Mouse (Mus musculus): ENCODE measurements around the gene Mas1. TPM values are rescaled to one million over a fixed set of nuclear protein-coding genes. Genes with fewer than 3 reads are reported as not detected.
A peak's percentile ranks its signal among the peaks of the same experiment; 100 is the strongest.

The Mas1 gene
- total and polyA plus RNA-seq, 2 experiments from 2014 or later, result 1.5 to 2.4 TPM

DNA sequence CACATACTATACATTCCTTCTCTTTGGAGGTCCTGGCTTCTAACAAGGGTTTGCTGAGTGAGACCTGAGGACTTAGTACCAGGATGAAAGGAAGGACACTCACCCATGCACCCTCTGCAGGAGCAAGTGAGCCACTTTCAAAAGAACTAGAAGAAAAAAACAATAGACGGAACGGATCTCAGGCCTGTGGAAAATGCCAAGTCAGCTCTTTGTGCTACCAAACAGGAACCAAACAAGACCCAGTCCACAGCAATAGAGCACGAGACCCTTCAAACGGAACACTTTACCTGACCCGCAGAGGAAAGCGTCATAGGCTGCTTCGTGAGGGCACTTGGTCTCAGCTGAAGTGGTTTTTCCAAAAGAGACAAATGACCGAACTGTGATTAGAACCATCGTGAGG, 24.1 kb upstream of the Mas1 start:
- 88% methylated on average over 9 of the region's 9 CpGs for WGBS
- H3K27ac ChIP-seq (ENCODE audit: low read depth, low read length), result no peak overlapping the region

DNA sequence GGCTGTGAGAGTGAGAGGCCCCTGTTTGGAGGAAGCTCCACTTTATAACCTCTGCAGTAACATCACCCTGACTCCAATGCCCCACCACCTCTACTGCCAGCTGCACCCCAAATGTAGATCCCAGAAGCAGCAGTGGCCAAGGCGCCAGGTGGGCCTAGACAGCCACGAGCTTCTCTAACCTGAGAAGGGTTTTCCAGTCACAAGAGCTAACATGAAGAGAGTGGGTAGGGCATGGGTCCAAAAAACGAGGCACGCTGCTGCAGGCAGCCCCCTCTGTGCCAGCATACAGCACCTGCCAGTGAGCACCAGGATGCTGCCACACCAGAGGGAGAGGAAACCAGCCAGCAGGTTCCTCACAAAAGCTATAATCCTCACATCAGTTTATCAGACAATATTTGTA, 23.1 kb upstream of the Mas1 start:
- no peak overlapping the region for H3K4me3 ChIP-seq (ENCODE audit: low read depth, low read length)
- DNase-seq (peak; percentile 17), ATAC-seq (no peak)
- no peaks in the 10 kb centered on the region for H3K4me1 ChIP-seq (ENCODE audit: insufficient read depth)
- H3K27me3 ChIP-seq (ENCODE audit: insufficient read depth, low read length), result no peaks in the 10 kb centered on the region
- no peaks in the 10 kb centered on the region for H3K9me3 ChIP-seq (ENCODE audit: low read length)
- H3K27ac ChIP-seq (ENCODE audit: low read depth, low read length), result no peak overlapping the region
- H3K4me2 ChIP-seq (ENCODE audit: low read depth), result no peak overlapping the region
- no peak for TF ChIP-seq CTCF (IDR thresholded peaks at IDR 0.05; ENCODE audit: low read depth)
- H3K9ac ChIP-seq, result no peak overlapping the region
- peaks cover 10% of the 10 kb centered on the region; the same call in 1 of the 2 replicates for H3K36me3 ChIP-seq (ENCODE audit: insufficient read depth)
- WGBS, result 55% methylated on average over 4 of the region's 4 CpGs

More for the DNA sequence above, 24.1 kb upstream of the Mas1 start:
- Histone ChIP-seq H3K4me3 (ENCODE audit: low read depth, low read length) (no peak overlapping the region), H3K9ac (no peak overlapping the region), H3K36me3 (ENCODE audit: insufficient read depth) (peaks cover 10% of the 10 kb centered on the region; the same call in 1 of the 2 replicates), H3K9me3 (ENCODE audit: low read length) (no peaks in the 10 kb centered on the region), H3K4me2 (ENCODE audit: low read depth) (no peak overlapping the region), H3K27me3 (ENCODE audit: insufficient read depth, low read length) (no peaks in the 10 kb centered on the region), H3K4me1 (ENCODE audit: insufficient read depth) (no peaks in the 10 kb centered on the region)
- ATAC-seq (no peak), DNase-seq (no peak)
- TF ChIP-seq CTCF (IDR thresholded peaks at IDR 0.05; ENCODE audit: low read depth), result no peak

DNA sequence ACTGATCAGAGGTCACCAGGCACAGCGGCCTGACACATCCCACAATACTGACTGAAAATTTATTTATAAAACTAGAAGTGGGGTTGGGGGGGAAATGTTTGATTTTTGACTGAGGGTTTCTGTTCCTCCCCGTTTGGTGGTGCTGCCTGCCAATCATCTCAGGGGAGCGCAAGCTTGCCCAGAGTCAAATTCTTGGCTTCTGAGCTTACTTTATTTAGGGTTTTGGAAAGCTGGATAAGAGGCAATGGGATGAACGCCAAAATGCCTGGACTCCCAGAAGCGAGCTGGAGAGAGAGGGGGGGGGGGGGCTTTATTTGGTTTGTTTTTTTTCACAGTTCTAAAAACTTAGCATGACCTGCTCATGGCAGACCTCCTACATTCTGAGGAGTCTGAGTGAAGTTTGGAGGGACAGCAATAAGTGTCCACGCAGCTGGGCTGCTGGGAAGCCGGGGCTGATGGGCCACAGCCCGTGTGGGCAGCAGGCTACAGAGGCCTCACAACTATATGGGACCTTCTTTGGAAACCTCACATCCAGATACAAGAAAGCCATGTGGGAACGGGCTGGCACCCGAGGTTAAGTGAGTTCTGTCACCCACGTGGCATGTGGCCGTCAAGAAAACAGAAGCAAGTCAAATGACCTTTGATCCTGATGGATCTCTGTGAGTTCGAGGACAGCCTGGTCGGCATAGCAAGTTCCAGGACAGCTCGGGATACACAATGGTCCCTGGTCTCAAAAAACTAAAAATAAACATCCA, 19.3 kb upstream of the Mas1 start:
- TF ChIP-seq CTCF (IDR thresholded peaks at IDR 0.05; ENCODE audit: low read depth), result no peak
- Histone ChIP-seq H3K4me3 (ENCODE audit: low read depth, low read length) (no peak overlapping the region), H3K27ac (ENCODE audit: low read depth, low read length) (no peak overlapping the region), H3K4me2 (ENCODE audit: low read depth) (no peak overlapping the region), H3K36me3 (ENCODE audit: insufficient read depth) (peaks cover 10% of the 10 kb centered on the region; the same call in 1 of the 2 replicates), H3K4me1 (ENCODE audit: insufficient read depth) (no peaks in the 10 kb centered on the region), H3K9ac (no peak overlapping the region), H3K9me3 (ENCODE audit: low read length) (no peaks in the 10 kb centered on the region), H3K27me3 (ENCODE audit: insufficient read depth, low read length) (no peaks in the 10 kb centered on the region)
- DNase-seq (no peak), ATAC-seq (no peak)
- 78% methylated on average over 15 of the region's 15 CpGs for WGBS

DNA sequence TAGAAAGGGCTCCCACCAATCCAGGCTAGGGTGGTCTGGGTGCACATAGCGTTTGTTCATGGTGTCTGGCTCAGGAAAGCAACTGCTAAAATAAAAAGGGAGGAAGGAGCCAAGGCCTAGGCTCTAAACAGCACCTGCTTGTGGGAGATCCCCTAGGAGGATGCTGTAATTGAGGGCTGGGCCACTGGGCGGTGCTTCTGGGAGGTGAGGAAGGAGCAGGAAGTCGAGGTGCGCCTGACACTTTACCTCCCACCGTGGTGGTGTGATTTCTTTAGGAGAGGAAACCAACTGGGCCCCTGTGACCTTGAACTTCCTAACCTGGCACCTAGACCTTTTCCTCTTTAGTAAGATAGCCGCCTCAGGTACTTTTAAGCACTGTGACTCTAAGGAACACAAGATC, 18.7 kb upstream of the Mas1 start:
- H3K27ac ChIP-seq (ENCODE audit: low read depth, low read length), result no peak overlapping the region
- no peaks in the 10 kb centered on the region for H3K9me3 ChIP-seq (ENCODE audit: low read length)
- no peak for TF ChIP-seq CTCF (IDR thresholded peaks at IDR 0.05; ENCODE audit: low read depth)
- peaks cover 10% of the 10 kb centered on the region; the same call in 1 of the 2 replicates for H3K36me3 ChIP-seq (ENCODE audit: insufficient read depth)
- 46% methylated on average over 6 of the region's 6 CpGs for WGBS
- no peak overlapping the region for H3K4me3 ChIP-seq (ENCODE audit: low read depth, low read length)
- no peak overlapping the region for H3K9ac ChIP-seq
- no peaks in the 10 kb centered on the region for H3K4me1 ChIP-seq (ENCODE audit: insufficient read depth)
- no peak overlapping the region for H3K4me2 ChIP-seq (ENCODE audit: low read depth)
- no peak for ATAC-seq
- DNase-seq, result no peak
- no peaks in the 10 kb centered on the region for H3K27me3 ChIP-seq (ENCODE audit: insufficient read depth, low read length)

DNA sequence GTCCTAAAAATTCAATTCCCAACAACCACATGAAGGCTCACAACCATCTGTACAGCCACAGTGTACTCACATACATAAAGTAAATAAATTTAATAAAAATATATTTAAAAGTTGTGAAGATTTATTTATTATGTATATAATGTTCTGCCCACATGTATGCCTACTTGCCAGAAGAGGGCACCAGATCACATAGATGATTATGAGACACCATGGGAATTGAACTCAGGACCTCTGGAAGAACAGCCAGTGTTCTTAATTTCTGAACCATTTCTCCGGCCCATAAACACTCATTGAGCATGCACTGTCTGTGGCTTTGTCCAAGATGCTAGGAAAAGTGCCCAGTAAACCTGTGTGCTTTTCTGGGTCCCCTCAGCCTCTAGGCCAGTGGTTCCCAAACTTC, 13.3 kb upstream of the Mas1 start:
- no peak for TF ChIP-seq CTCF (IDR thresholded peaks at IDR 0.05; ENCODE audit: low read depth)
- no peaks in the 10 kb centered on the region for H3K36me3 ChIP-seq (ENCODE audit: insufficient read depth)
- DNase-seq (no peak), ATAC-seq (no peak)
- H3K4me3 ChIP-seq (ENCODE audit: low read depth, low read length), result no peak overlapping the region
- no peak overlapping the region for H3K4me2 ChIP-seq (ENCODE audit: low read depth)
- H3K4me1 ChIP-seq (ENCODE audit: insufficient read depth), result no peaks in the 10 kb centered on the region
- no peaks in the 10 kb centered on the region for H3K9me3 ChIP-seq (ENCODE audit: low read length)
- no peak overlapping the region for H3K9ac ChIP-seq
- H3K27ac ChIP-seq (ENCODE audit: low read depth, low read length), result no peak overlapping the region
- no peaks in the 10 kb centered on the region for H3K27me3 ChIP-seq (ENCODE audit: insufficient read depth, low read length)
- 83% methylated on average over 1 of the region's 1 CpGs for WGBS

DNA sequence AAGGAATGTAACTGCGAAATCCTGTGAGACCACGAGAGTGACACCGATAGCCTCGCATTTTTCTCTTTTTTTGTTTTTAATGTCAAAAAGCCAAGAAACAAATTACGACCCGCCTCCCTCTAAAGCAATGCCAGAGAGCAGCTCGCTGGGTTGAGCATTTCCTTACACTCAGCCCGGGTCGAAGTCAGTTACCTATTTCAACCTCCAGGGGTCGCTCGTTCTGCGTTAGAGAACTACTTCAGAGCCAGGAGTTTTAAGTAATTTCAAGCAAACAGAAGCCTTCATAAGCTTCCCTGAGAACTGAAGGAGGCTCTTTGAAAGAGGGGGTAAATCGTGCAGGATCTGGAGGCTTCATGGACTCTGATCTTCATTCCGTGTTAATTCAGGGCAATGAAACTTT, 12.2 kb upstream of the Mas1 start:
- peak; percentile 82 for TF ChIP-seq CTCF (IDR thresholded peaks at IDR 0.05; ENCODE audit: low read depth)
- WGBS, result 4% methylated on average over 14 of the region's 14 CpGs
- ATAC-seq, result peak; percentile 91

DNA sequence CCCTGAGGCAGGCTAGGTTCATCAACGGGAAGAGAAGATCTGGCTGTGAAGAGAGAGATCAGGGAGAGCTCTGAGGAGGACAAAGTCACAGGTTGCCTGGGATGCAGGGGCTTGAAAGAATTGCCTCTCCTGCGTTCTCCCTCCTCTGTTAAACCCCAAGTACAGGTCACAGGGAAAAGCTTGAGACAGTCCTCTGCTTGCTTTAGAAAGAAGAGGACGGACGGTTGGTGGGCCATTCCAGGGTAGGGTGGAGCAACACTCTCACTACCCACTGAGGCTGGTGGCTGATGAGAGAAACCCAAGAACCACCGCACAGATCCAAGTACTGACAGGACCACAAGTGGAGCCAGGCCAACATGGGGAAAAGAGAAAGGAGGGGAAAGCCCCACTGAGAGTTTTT, 7.8 kb upstream of the Mas1 start, which contains the start of gene Mrgprh:
Mrgprh (plus strand) TSS at position 301 of the 400 bp plus-strand sequence.
- 90% methylated on average over 5 of the region's 5 CpGs for WGBS

More for the DNA sequence above, 12.2 kb upstream of the Mas1 start:
- Histone ChIP-seq H3K27me3 (ENCODE audit: insufficient read depth, low read length) (no peaks in the 10 kb centered on the region), H3K4me1 (ENCODE audit: insufficient read depth) (no peaks in the 10 kb centered on the region), H3K9me3 (ENCODE audit: low read length) (no peaks in the 10 kb centered on the region), H3K4me2 (ENCODE audit: low read depth) (peak overlapping the region; percentile 39), H3K9ac (no peak overlapping the region), H3K36me3 (ENCODE audit: insufficient read depth) (no peaks in the 10 kb centered on the region), H3K4me3 (ENCODE audit: low read depth, low read length) (no peak overlapping the region), H3K27ac (ENCODE audit: low read depth, low read length) (no peak overlapping the region)
- peak; percentile 92 for DNase-seq

More for the DNA sequence above, 7.8 kb upstream of the Mas1 start, which contains the start of gene Mrgprh:
- no peaks in the 10 kb centered on the region for H3K9me3 ChIP-seq (ENCODE audit: low read length)
- no peak within 1 kb of the TSS for H3K4me2 ChIP-seq (ENCODE audit: low read depth)
- DNase-seq, result no peak
- no peak for ATAC-seq
- H3K27ac ChIP-seq (ENCODE audit: low read depth, low read length), result no peak within 1 kb of the TSS
- no peaks in the 10 kb centered on the region for H3K27me3 ChIP-seq (ENCODE audit: insufficient read depth, low read length)
- H3K36me3 ChIP-seq (ENCODE audit: insufficient read depth), result no peaks in the 10 kb centered on the region
- no peak within 1 kb of the TSS for H3K9ac ChIP-seq
- no peak for TF ChIP-seq CTCF (IDR thresholded peaks at IDR 0.05; ENCODE audit: low read depth)
- no peaks in the 10 kb centered on the region for H3K4me1 ChIP-seq (ENCODE audit: insufficient read depth)
- no peak within 1 kb of the TSS for H3K4me3 ChIP-seq (ENCODE audit: low read depth, low read length)
